Mouse (Mus musculus) forebrain, embryonic 12.5 days (tissue): Measurements from ENCODE around the gene Colca2. TPM values are rescaled to one million over a fixed set of nuclear protein-coding genes. Genes with fewer than 3 reads are reported as not detected.

Experiments used
- ATAC-seq: fragments of 200-750 bp; cut with Nextera tagmentation; 2 replicates; pipeline ENCODE4 v1.8.0; 2017; ENCODE audit warnings: moderate TSS enrichment; ENCODE audit not compliant: low FRiP score
- H3K27ac ChIP-seq: fragments of 300-500 bp; sonication (generic); 2 replicates; pipeline ENCODE4 v1.5.1; 2016; ENCODE audit warnings: mild to moderate bottlenecking
- H3K27me3 ChIP-seq: fragments of 300-500 bp; sonication (generic); 2 replicates; pipeline ENCODE4 v1.6.1; 2016; ENCODE audit warnings: mild to moderate bottlenecking
- H3K36me3 ChIP-seq: fragments of 300-500 bp; sonication (generic); replicated peaks from 2 replicates; pipeline ENCODE4 v1.6.1; 2016; ENCODE audit warnings: mild to moderate bottlenecking
- H3K4me1 ChIP-seq: fragments of 300-500 bp; sonication (generic); 2 replicates; pipeline ENCODE4 v1.6.1; 2016
- H3K4me2 ChIP-seq: fragments of 300-500 bp; sonication (generic); 2 replicates; pipeline ENCODE4 v1.6.1; 2016; ENCODE audit warnings: mild to moderate bottlenecking, moderate library complexity
- H3K4me3 ChIP-seq: fragments of 300-500 bp; sonication (generic); replicated peaks from 2 replicates; pipeline ENCODE4 v1.5.1; 2016; ENCODE audit warnings: mild to moderate bottlenecking
- H3K9ac ChIP-seq: fragments of 300-500 bp; sonication (generic); 2 replicates; pipeline ENCODE4 v1.6.1; 2016; ENCODE audit warnings: mild to moderate bottlenecking
- H3K9me3 ChIP-seq: fragments of 300-500 bp; sonication (generic); 2 replicates; pipeline ENCODE4 v1.6.1; 2016
- WGBS: fragments of 180-500 bp; shearing (Covaris S2); methylation state at CpG from one replicate; pipeline ENCODE4 v1.1.7; 2016; 5-methylcytosine and 5-hydroxymethylcytosine counted together
- polyA plus RNA-seq: library from polyadenylated mRNA; unstranded; fragments of >200 nt; fragmentation: Nextera tagmentation; extraction: Ambion mirVana; gene quantifications from 2 replicates; pipeline ENCODE4 v1.2.1, GENCODE M21; 2016

The Colca2 gene
- polyA plus RNA-seq, 1 experiment from 2014 or later, result 1.0 TPM

DNA sequence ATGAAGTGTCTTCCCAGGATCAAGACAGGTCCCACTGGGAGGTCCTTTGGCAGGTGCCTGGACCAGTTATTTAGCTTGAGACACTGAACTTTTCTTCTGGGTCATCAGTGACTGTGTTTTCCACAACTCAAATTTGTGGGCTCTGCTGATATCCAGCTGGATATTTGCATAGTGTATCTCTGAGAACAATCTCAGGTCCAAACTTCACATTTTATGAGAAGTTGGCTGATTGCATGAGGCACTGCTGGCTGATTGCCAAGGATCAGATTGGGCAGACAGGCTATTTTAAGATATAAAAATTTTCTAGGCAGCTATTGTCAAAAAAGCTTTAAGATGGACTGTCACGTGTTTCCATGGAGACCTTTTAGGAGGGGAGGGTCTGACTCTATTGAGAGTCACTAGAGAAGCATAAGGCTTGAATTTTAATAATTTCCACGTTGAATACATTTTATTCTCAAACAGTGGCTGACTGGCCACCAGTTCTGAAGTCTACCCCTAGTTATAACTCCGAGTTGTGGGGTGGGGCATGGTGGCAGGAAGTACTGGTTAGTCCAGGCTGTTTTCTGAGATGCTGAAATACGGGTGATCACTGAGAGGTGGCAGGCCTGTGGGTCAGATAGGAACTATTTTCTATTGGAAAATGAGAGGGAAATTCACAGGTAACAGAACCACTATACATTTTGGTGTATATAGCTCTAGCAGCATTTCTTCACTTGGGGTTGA is 21.4 kb downstream of the Colca2 start:
- ATAC-seq, result no peak
- Histone ChIP-seq H3K9ac (no peak overlapping the region), H3K27ac (no peak overlapping the region), H3K4me1 (no peaks in the 10 kb centered on the region), H3K36me3 (no peaks in the 10 kb centered on the region), H3K4me2 (no peak overlapping the region), H3K27me3 (no peaks in the 10 kb centered on the region), H3K9me3 (no peaks in the 10 kb centered on the region), H3K4me3 (no peak overlapping the region)
- WGBS, result 74% methylated on average over 4 of the region's 4 CpGs

DNA sequence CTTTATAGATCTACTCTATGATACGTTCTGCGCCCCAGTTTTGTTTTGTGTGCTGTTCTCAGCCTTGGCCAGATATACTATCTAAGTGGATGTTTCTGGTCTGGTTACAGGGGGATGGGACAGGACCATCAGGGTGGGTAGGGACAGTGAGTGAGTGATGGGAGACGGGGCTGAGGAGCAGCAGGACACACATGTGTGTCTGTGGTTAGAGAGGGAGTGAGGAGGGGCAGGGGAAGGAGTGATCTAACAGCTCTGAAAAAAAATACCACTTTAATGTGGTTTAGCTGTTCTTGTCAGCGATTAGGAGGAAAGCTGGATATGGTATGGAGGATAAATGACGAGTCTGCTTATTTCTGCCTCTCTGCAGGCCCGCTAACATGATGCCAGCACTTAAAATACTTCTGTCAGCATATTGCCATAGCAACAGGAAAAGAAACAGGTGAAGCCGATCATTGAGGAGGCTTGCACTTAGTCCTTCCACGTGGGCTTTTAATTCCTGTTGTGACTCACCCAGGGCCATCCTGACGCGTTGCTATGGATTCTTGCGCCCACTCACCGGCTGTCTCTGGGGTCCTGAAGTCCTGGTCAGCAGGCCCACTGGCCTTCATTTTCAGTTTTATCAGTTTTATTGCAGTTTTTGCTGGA is 39.5 kb downstream of the Colca2 start:
- H3K9me3 ChIP-seq, result no peaks in the 10 kb centered on the region
- no peaks in the 10 kb centered on the region for H3K36me3 ChIP-seq
- H3K27me3 ChIP-seq, result no peaks in the 10 kb centered on the region
- WGBS, result 69% methylated on average over 12 of the region's 12 CpGs
- no peak overlapping the region for H3K9ac ChIP-seq
- no peak overlapping the region for H3K4me2 ChIP-seq
- no peak overlapping the region for H3K4me3 ChIP-seq
- no peaks in the 10 kb centered on the region for H3K4me1 ChIP-seq
- ATAC-seq, result no peak
- H3K27ac ChIP-seq, result no peak overlapping the region

DNA sequence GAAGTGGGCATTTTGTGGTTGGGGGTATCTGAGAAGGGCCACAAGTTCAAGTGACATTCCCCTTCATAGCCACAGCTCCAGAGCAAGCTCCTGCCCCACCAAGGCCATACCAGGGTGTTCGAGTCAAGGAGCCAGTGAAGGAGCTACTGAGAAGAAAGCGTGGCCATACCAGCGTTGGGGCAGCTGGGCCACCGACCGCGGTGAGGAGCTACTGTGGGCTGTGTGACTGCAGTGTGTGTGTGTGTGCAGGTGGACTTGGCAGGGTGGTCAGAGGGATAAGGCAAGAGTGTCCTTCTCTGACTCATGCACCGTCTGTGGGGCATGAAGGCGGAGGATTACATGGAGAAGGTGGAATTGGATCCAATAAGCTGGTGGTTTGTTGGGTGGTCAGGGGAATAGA is 46.2 kb downstream of the Colca2 start:
- H3K4me3 ChIP-seq, result no peak overlapping the region
- H3K4me2 ChIP-seq, result no peak overlapping the region
- no peaks in the 10 kb centered on the region for H3K9me3 ChIP-seq
- ATAC-seq, result no peak
- no peak overlapping the region for H3K9ac ChIP-seq
- WGBS, result 94% methylated on average over 8 of the region's 8 CpGs
- 0 out of 2 replicates have a peak, but pooled peaks cover 3% of the 10 kb centered on the region for H3K27me3 ChIP-seq
- 0 out of 2 replicates have a peak, but pooled peaks cover 4% of the 10 kb centered on the region for H3K4me1 ChIP-seq
- H3K36me3 ChIP-seq, result no peaks in the 10 kb centered on the region
- no peak overlapping the region for H3K27ac ChIP-seq

DNA sequence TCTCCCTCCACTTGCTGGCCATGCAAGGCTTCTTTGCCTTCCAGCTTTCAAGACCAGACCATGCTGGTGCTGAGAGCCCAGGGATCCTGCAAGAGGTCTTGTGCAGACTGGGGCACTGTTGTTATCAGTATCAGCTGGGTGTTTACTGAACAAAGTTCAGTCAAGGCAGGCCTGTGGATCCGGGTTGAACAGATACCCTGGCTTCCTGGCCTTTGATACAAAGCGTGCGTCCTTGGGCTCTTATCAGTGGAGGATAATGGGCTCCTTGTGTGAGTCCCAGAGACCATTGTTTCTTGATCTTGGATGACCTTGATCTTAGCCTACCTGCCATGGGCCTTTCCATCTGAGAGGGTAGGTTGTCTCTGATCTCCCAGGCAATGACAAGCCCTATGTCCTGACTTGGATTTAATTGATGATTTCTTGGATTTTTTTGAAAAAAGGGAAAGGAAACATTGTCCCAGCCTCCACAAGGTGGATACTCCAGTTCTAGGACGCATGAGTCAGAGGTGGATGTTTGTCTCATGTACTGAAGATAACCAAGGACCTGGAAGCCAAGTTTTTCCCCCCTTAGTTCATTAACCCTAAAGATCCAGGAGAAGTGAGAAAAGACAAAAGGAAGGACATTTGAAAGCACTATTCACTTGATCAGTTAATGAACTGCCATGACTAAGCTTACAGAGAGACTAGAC is 47.5 kb downstream of the Colca2 start:
- no peak overlapping the region for H3K27ac ChIP-seq
- 87% methylated on average over 4 of the region's 4 CpGs for WGBS
- H3K4me1 ChIP-seq, result 0 out of 2 replicates have a peak, but pooled peaks cover 4% of the 10 kb centered on the region
- no peak overlapping the region for H3K9ac ChIP-seq
- H3K4me3 ChIP-seq, result no peak overlapping the region
- no peaks in the 10 kb centered on the region for H3K9me3 ChIP-seq
- no peak overlapping the region for H3K4me2 ChIP-seq
- ATAC-seq, result no peak
- H3K27me3 ChIP-seq, result 0 out of 2 replicates have a peak, but pooled peaks cover 3% of the 10 kb centered on the region
- H3K36me3 ChIP-seq, result no peaks in the 10 kb centered on the region

DNA sequence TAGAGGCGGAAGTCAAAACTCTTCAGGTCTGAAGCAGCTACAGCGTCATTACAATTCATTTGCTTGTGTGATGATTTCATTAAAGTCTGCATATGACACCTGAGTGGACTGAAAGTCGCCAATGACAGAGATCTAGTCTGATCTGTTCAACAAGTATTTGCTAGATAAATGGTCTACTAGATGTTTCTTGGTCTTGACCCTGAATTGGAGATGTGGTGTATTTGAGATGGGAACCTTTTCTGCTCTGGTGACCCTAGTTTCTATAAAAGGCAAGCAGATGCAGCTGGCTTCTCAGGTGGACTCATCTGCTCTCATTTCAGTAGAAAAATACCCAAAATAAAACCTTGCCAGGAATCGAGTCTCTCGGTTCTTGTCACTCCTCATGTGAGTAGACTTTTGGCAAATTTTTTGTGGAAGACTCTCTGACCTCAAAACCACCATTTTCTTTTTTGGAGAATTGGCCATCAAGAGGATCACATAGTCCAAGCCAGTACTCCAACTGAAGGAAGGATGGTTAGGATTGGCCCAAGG is 52.7 kb downstream of the Colca2 start:
- Histone ChIP-seq H3K4me3 (no peak overlapping the region), H3K9me3 (no peaks in the 10 kb centered on the region), H3K27ac (no peak overlapping the region), H3K27me3 (0 out of 2 replicates have a peak, but pooled peaks cover 2% of the 10 kb centered on the region), H3K9ac (no peak overlapping the region), H3K36me3 (no peaks in the 10 kb centered on the region), H3K4me2 (no peak overlapping the region), H3K4me1 (no peaks in the 10 kb centered on the region)
- no peak for ATAC-seq
- WGBS, result 86% methylated on average over 5 of the region's 5 CpGs

Other genes starting within 250 kb of the Colca2 start
- gene Btg4, start 217.7 kb downstream of the Colca2 start, polyA plus RNA-seq, result not detected in 2 replicates
- gene Layn, start 201.5 kb downstream of the Colca2 start, polyA plus RNA-seq, result 0.69 and 1.2 TPM in 2 replicates
- 0.27 TPM in 1 of 2 replicates, not detected in the other for gene 4833427G06Rik, start 176.5 kb downstream of the Colca2 start, polyA plus RNA-seq
- gene Gm32742, start 113.1 kb downstream of the Colca2 start, polyA plus RNA-seq, result 0.03 TPM in 1 of 2 replicates, not detected in the other
- not detected in 2 replicates for gene Pou2af1, start 64.9 kb downstream of the Colca2 start, polyA plus RNA-seq
- not detected in 2 replicates for gene 1810046K07Rik, start 50.3 kb upstream of the Colca2 start, polyA plus RNA-seq